Mouse (Mus musculus): ENCODE data around the gene Elp4.
A peak's percentile ranks its signal among the peaks of the same experiment; 100 is the strongest.

The Elp4 gene

DNA sequence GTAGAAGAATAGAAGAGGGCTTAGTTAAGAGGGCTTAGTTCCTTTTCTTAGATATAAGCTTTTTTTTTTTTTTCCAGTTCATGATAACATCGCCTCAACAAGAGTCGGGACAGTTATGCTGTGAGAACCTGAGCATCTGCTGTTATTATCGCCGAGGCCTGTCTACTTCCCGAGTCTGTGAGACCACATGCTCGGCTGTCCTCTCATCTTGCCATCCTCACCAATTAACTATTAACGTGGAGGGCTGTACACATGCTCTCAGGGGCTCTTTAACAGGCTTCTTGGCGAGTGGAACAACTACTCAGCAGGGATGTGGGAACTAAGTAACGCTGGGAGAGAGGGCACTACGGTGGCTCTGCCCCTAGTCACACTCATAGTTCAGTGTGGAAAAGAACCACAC, 99.9 kb downstream of the Elp4 start:
- DNase-seq, result no peak

DNA sequence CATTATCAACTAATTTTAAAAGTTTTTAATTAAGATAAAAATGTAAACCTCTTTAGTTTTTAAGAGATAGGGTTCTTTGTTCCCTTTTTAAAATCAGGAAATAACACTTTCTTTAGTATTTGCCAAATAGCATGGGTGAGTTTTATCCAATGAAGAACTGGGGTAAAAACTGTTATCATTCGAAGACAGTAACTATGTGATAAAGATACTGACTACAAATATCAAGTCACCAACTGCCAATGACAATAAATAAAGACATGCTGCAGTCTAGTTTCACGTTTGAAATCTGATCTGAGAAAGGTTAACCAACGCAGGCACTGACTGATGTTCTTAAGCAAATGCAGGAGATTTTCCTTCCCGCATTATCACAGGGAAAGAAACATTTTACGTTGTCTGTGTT, 100.9 kb downstream of the Elp4 start:
- no peak for DNase-seq

DNA sequence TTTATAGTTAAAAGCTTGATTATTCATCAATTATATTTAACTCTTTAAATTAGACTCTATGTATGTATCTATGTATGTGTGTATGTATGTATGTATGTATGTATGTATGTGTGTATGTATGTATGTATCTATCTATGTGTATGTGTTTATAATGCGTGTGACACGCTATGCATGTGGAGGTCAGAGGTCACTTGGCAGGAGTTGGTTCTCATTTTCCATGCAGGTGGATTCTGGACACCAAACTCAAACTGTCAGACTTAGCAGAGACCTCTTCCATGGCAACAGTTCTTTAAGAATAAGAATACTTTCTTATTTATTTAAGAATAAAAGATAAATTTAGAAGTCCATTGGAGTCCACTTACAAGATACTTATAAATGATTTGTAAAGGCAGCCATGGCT, 101.5 kb downstream of the Elp4 start:
- no peak for DNase-seq

DNA sequence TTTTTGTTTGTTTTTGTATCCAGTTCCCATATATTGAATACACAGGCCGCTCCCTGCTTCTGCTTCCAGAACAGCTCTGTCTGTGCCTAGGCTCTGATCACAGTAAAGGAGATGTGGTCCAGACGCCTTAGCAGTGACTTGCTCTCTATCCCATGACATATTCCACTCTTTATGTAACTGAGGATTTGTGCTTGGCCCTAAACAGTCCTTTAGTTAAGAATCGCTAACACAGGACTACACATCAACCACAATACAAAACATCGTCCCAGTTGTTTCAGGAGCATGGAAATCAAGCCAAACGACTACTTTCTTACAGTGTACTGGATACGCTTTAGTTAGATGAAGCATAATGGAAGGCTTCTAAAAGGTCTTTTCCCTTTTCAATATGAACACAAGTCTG, 102.8 kb downstream of the Elp4 start:
- DNase-seq, result no peak

DNA sequence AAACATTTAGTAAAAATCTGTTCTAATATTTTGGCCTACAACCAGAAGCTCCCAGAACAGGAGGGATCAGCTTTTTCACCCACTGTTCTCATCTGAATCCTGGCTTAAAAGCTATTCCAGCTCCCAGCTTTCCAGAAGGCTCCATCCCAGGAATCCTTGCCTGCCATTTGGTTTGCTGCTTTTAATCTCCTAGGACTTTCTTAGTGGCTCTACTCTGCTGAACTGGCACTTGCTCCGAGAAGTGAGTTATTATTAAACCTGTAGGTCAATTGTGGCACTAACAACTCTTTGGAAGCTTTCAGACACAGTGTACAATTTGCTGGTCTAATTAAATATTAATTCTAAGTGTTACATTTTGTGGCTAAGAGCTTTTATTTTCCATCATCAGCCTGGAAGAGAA, 103.7 kb downstream of the Elp4 start:
- no peak for DNase-seq

DNA sequence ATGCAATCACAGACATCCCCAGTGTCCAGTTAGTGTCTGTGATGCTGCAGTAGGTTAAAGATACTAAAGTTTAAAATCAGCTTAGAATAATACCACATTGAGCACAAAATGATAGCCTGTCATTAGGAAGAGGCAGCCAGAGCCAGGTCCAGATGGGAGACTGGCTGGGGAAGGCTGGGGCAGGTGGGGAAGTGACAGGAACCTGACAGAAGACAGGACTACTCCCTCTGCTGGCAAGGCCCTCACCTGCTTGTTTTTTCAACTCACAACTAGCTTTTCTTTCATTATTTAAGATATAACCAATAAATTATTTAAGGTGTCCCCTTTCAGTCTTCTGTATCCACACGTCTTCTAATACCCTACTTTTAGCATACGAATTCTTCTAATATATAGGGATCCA, 104.5 kb downstream of the Elp4 start:
- DNase-seq, result peak; percentile 9 to 15

DNA sequence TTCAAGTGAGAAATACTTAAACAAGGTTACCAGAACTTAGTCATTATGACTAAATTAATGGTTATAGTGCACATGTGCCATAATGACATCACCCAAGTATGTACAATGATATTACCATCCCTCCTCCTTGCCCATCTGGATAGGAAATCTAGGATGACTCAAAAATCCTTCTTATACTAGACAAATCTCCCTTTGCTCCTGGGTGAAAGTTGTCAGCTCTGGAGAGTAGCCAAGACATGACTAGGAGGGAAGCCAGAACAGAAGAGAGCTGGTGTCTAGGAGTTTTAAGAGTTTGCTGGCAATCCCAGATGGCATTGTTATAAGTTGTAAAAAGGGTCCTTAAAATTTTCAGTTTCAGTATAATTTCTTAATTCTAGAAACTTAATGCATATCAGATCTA, 106.5 kb downstream of the Elp4 start:
- no peak for DNase-seq

DNA sequence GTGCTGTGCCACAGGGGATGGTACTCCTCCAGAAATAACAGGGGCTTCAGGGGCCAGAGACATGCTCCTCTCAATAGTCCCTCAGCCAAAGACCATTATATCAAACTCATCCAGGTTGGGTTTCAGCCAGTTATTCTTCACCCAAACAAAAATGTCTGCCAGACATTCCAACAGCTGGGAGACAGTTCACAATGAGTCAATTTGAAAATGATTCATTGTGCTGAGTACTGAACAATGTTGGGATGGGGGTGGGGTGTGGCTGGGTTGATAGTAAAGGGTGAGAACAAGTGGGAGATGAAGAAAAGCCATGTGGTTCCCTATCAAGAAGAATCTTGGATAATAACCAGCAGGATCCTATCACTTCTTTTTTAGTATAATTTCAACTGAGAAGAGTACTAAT, 108.3 kb downstream of the Elp4 start:
- no peak for DNase-seq

DNA sequence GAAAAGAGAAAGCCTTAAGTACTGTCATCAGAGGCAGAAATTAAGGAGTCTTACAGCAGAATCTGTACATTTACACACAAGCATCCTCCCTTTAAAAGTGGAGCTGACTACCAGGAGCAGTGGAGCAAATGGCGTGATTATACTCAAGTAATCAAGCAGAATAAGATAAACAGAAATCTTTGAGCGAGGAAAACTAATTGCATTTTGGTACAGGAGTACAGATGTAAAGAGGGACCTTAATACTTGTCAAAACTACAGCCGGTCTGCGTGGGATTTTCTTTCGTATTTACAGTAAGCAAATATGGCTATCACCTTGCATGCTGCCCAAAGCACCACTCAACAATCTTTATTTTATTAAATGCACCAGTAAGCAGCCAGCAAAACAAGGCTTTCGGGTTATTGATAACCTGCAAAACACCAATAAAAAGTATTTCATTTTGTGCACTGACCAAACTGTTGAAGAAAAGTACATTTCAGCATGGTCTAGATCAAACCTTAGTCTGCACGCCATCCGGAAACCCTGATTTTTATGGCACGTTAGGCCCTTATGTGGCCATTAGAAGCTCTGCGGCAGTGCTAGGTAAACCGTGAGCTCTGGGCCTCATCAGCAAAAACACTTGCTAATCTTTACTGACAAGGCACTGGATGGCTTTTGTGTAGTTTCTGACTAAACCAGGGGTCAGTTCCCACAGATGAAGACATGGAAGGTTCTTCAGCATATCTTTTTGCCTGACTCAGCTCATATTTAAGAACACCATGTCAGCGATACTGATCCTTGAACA, 111.8 kb downstream of the Elp4 start:
- no peak for DNase-seq

DNA sequence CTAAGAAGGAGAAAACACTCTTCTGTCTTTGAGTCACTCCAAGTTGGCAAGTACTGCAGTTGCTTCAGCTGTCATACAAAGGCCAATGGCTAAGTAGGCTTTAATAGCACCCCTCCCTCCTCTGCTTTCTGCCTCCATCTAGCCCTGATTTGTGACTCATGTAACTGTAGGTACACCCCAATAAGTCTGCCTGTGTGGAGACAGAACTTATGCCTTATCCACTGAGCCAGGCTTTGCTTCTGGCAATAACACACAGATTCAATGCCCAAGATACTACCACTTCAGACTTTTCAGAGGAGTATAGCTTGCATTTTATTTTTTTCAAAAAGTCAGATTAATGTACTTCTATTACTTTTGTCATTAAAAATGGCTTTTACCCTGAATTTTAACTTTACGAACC, 114.4 kb downstream of the Elp4 start:
- no peak for DNase-seq

DNA sequence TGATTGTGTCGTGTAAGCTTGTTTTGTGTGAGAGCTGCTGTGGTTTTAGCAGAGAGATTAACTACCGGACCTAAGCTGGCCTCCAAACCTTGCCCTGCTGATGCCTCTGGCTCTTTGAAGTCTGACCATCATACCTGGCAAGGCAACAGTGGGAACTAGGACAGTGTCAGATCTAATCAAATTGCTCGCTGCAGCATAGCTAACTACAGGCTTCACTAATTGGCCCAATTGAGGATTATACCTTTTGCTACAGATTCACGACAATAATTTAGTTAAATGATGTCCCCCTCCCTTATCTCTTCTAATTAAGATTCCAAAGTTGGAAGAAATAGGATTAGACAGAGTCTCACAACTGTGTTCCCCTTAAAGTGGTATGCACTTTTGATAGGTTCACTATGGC, 116.6 kb downstream of the Elp4 start:
- DNase-seq, result no peak

DNA sequence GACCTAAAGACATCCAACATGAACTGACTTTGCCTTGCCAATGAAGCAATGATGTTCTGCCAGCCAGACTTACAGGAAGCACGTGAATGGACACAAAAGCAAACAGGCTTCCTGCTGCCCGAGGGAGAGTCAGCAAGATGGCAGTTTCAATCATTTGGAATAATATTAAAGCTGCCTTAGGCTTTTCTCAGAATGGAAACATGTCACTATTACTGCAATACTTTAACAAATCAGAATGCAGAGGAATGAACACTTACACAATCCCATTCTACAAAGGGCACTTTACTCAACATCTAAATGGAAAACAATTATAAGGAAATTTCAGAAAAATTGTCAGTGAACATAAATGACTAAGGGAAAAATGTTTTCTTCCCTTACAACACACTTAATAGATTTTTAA, 117.4 kb downstream of the Elp4 start:
- no peak for DNase-seq

DNA sequence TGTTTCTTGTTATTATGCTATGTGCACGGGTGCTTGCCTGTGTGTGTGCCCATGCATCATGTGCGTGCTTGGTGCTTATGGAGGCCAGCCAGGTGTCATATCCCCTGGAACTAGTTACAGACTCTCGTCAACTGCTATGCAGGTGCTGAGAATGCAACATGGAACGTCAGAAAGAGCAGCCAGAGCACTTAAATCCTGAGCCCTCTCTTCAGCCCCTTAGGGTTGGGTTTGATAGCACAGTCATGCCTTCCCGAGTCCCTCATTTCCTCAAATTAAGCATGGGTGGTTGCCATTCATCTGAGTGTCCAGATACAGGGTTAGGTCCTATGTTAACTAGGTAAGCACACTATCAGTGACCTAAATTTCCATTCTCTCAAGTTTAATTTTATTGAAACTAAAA, 121.5 kb downstream of the Elp4 start:
- no peak for DNase-seq

DNA sequence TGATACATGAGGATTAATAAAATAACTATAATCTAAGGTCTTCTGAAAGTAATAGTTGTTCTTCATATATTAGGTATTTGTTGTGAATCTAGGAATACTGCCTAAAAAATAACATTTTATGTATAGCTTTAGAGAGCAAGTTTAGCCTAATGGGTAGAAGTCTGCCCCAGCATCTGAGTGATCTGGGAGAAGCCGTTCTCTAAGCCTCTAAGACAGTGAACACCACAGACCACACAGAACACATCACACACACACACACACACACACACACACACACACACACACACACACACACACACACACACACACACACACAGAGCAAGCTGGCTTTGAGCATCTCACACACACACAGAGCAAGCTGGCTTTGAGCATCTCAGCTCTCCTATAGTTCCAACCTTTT, 123.6 kb downstream of the Elp4 start:
- no peak for DNase-seq

DNA sequence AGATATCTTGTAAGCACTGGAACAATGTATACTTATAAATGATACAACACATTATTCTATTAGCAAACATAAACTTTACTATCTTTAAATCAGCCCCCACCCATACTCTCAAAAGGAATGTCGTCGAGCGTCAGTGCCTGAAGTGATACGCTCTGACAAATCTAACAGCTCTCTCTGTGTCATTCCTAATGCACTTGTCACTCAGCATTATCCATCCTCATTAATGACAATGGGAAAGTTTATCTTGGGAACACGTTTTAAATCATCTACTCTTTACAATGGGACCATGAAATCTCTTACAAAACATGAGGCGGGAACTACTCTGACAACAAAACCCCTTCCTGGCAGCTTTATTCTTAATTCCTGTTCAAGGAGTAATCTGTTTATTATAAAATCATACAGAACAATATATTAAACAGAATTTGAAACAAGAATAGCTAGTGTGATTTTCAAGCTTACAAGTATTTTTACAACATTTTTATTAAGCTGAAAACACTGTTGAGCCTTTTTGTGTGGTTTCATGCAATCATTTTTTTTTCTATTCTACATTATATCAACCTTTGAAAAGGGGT, 125.0 kb downstream of the Elp4 start:
- no peak for DNase-seq

DNA sequence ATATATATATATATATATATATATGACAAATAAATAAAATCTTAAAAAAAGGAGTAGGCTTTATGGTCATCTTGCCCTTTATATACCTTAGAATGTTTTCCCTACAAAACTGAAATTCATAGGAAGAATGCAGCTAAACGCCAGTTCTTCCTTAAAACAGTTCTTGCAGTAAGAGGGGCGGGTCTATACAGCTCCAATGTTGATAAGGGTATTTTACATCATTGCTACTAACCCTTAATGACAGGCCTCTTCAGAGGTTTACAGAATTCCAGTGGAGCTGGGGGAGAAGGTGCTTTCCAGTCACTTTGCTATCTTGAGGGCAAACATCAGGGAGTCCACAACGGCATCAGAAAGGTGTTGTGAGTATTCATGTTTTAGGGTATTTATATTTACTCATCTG, 133.1 kb downstream of the Elp4 start:
- no peak for DNase-seq

DNA sequence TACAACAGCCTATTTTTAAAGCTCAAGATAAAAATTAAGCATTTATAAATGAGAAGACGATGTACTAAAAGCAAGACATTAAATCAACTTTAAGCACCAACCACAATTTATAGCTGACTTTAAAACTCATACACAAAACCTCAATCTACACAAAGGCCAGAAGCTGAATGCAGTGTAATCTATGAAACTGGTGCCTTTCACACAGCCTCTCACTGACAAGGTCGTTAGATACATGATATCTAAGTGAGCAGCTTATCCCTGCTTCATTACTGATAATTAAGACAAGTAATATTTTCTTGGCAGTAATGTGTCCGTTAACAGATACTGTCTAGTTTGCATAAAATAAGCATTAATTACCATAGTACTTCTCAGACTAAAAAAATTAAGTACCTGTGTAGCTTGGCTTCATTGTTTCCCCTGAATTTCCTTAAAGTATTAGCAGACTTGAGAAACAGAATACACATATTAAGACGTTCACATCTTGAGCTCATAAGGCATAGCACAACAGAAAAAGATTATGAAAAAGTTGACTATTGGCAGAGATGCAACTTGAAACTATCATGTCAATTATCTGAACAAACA, 134.5 kb downstream of the Elp4 start:
- DNase-seq, result no peak

DNA sequence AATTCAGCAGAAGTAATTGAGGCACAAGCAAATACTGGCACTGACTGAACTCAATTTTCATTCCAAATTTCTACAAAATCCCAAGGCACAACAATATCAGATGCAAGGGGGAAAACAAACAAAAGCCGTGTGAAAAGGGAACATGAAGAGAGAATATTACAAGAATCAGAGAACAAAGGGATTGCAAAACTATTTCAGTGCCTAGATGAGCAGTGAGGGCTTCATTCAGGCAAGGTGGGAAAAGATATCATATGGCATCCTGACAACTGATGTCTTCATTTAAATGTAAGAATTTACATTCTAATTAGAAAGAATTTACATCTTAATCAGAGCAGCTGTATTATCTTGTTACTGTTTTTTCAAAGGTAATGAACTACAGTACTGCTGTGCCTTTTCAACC, 150.9 kb downstream of the Elp4 start:
- DNase-seq, result no peak

DNA sequence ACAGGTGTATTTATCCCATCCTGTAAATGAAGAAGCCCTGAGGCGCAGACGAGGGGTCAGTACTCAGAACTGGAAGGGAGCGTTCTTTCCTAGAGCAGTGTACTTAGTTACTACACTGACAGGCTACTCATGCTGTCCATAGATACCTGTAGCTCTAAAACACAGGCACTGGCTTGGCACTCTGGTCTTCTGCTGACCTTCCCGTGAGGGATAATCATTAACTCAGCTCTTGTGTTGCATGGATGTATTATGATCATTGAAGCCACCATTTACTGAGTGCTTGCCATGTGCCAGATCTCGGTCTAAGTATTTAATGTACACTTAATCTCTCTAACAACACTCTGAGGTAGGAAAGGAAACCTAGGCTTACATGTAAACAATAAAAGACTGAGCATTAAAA, 155.3 kb downstream of the Elp4 start:
- no peak for DNase-seq

DNA sequence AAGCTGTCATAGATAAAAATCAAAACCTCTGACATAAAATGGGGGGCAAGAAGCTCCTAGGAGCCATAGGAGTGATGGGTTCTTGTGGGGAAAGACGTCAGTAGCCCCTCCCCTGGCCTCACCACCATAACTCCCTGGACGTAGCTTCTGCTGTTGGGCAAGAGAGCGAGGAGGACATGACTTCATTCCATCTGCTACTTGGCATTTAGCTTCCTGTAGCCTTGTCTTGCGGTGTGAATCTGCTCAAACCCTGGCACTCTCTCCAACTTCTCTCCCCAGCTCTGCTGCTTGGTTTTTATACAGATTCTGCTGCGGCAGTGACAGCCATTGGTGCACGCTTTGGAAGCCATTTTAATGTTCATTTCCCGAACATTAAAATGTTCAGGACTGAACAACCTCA, 157.5 kb downstream of the Elp4 start:
- no peak for DNase-seq

DNA sequence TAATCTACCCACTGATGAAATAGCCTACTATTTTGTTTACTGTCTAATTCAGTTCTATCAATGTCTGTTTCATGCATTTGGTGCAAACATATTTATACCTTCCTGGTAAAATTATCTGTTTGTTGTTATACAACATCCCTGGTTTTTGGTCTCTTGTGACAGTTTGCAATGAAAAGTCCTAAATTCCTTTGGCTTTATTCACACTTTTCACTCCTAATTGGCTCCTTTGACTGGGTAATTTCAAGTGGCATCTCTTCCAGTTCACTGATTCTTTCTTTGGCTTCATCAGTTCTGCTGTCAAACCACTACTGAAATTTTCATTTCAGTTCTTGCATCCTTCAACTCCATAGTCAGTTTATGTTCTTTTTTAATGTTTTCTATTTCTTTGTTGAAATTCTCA, 168.2 kb downstream of the Elp4 start:
- DNase-seq, result no peak

DNA sequence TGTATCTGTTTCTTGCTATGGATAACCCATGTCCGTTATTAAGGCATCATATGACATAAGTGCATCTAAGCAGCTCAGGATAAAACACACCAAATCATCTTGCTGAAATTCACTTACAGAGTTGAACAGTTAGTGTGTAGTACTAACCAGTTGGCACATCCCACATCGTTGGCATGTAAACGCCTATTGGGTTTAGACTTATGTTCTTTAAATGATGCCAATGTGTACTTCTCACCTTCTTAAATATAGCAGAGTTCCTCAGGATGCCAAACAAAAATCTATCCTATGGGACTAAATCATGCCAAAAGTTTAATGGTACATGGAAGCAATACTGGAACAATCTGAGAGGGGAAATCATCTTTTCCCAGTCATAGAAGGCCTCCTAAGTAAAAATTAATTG, 173.7 kb downstream of the Elp4 start:
- DNase-seq, result no peak

DNA sequence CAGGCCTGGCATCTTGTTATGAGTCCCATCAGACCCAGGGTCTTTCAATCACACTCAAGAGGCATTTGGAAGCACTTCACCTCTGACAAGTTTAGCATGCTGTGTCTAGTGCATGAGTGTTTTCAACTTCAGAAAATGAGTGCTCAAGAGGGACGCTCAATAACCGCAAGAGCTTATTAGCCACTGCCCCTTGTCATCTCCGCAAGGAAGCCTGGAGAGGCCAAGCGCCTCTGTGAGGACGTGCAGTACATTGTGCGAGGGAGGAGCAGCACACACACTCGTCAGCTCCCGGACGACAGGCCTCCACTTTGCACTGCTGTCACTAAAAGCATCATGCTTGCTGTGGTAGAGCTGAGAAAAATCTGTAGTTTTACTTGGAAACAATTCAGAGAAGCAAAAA, 177.7 kb downstream of the Elp4 start:
- DNase-seq, result no peak

DNA sequence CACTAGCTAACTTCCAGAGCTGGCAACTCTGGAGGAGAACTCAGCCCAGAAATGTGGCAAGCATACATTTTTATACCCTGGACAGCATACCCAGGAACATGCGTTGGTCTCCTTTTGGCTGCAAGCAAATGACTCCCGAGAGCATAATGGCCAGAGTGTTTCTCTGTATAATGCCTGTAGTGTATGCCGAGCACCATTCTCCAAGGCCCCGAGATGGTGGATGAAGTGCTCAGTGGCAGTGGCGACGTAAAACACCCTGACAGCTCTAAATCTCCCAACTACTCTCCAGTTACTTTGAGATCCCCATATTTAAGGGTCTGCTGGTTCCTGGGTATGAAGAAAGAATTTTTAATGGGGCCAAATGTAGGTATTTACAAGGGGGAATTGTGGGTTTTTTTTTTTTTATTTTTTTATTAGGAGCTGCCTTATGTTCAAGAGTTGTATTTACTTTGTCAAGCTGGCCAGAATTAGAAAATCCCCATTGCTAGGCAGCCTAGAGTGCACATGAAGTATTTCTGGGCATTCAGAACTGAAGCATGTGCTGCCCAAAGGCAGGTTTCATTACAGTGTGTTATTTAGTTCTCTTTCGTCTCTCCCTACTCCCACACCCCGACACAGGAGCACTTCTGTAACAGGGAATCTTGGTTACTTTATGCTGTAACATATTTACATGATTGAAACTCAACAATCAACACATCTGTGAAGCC, 188.8 kb downstream of the Elp4 start:
- no peak for DNase-seq
